Mouse (Mus musculus) lung, adult 2 months (tissue): Measurements from ENCODE around the gene Specc1l. TPM values are rescaled to one million over a fixed set of nuclear protein-coding genes. Genes with fewer than 3 reads are reported as not detected.
A peak's percentile ranks its signal among the peaks of the same experiment; 100 is the strongest.

Experiments used
- DNase-seq: peaks from one replicate; pipeline ENCODE4 v3.0.0; 2022
- H3K4me1 ChIP-seq: fragments of 200-500 bp; 2 replicates; pipeline ENCODE4 v1.6.1; 2011; ENCODE audit warnings: low read length; ENCODE audit not compliant: control insufficient read depth, insufficient read depth
- H3K4me3 ChIP-seq: fragments of 200-500 bp; replicated peaks from 2 replicates; pipeline ENCODE3; 2011; ENCODE audit warnings: low read depth, mild to moderate bottlenecking, control low read depth, low read length; ENCODE audit errors: extremely low read depth
- CTCF ChIP-seq: fragments of 200-500 bp; IDR thresholded peaks from 2 replicates; pipeline ENCODE4 v1.5.1; 2011; ENCODE audit warnings: mild to moderate bottlenecking, low read length, control low read depth; ENCODE audit not compliant: insufficient read depth
- POLR2A ChIP-seq: fragments of 200-500 bp; IDR thresholded peaks from 2 replicates; pipeline ENCODE4 v1.6.1; 2011; ENCODE audit warnings: low read depth, mild to moderate bottlenecking, control low read depth, low read length, borderline replicate concordance; ENCODE audit errors: extremely low read depth
- WGBS: fragments of 180-500 bp; shearing (Covaris S2); methylation state at CpG from one replicate; pipeline ENCODE4 v1.1.7; 2018; 5-methylcytosine and 5-hydroxymethylcytosine counted together
- polyA plus RNA-seq: library from polyadenylated mRNA; depleted of rRNA; stranded (reverse); fragments of >200 nt; gene quantifications from 2 replicates; pipeline ENCODE4 v1.2.3, GENCODE M21; 2012

The Specc1l gene
- polyA plus RNA-seq, 1 experiment, result 73.3 TPM

GRCm38 (mm10) chr10:75304049-75304405 is 92.2 kb downstream of the Specc1l start:
- TF ChIP-seq POLR2A, result no peak
- no peak for TF ChIP-seq CTCF
- Histone ChIP-seq H3K4me3 (no peak overlapping the region), H3K4me1 (peaks cover 5% of the 10 kb centered on the region; the same call in 1 of the 2 replicates)
- WGBS, result 73% methylated on average over 5 of the region's 5 CpGs
- no peak for DNase-seq

GRCm38 (mm10) chr10:75304413-75304812 is 92.5 kb downstream of the Specc1l start:
- Histone ChIP-seq H3K4me1 (peaks cover 5% of the 10 kb centered on the region; the same call in 1 of the 2 replicates), H3K4me3 (no peak overlapping the region)
- no peak for TF ChIP-seq POLR2A
- no peak for TF ChIP-seq CTCF
- WGBS, result 51% methylated on average over 6 of the region's 6 CpGs
- no peak for DNase-seq

- no peak for TF ChIP-seq CTCF
- TF ChIP-seq POLR2A, result no peak
- peaks cover 5% of the 10 kb centered on the region; the same call in 1 of the 2 replicates for H3K4me1 ChIP-seq
- 92% methylated on average over 7 of the region's 7 CpGs for WGBS
- DNase-seq, result no peak
- H3K4me3 ChIP-seq, result no peak overlapping the region
Measured at GRCm38 (mm10) chr10:75307130-75307529, 95.3 kb downstream of the Specc1l start.

- Histone ChIP-seq H3K4me1 (no peaks in the 10 kb centered on the region; the same call in 1 of the 2 replicates), H3K4me3 (no peak overlapping the region)
- no peak for DNase-seq
- TF ChIP-seq POLR2A, result no peak
- TF ChIP-seq CTCF, result no peak
- 72% methylated on average over 7 of the region's 7 CpGs for WGBS
Measured at GRCm38 (mm10) chr10:75312361-75312760, 100.5 kb downstream of the Specc1l start.

GRCm38 (mm10) chr10:75314190-75314980 is 102.5 kb downstream of the Specc1l start:
- no peak for DNase-seq
- TF ChIP-seq POLR2A (no peak), CTCF (no peak)
- H3K4me1 ChIP-seq, result peaks cover 8% of the 10 kb centered on the region
- WGBS, result 43% methylated on average over 6 of the region's 6 CpGs
- no peak overlapping the region for H3K4me3 ChIP-seq

- WGBS, result 62% methylated on average over 8 of the region's 8 CpGs
- no peak for DNase-seq
- Histone ChIP-seq H3K4me3 (no peak overlapping the region), H3K4me1 (peaks cover 8% of the 10 kb centered on the region)
- TF ChIP-seq CTCF, result no peak
- TF ChIP-seq POLR2A, result no peak
Measured at GRCm38 (mm10) chr10:75315756-75316155, 103.9 kb downstream of the Specc1l start.

DNA sequence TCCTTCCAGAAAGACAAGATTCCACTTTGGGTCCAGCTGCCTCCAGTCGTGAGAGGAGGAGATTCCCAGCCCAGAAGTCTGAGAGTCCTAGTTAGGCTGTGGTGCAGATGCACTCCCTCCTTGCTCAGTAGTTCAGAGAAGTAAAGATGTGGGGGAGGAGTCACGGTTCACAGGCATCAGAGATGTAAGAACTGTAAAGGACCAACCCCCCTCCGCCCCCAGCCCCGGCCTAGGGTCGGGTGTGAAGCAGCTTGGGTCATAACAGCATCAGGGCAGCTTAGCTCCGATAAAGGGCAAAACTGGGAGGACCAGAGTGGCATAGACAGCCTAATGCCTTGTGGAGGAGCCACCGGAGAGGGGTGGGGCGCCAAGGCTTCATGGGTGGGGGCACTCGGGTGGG is 104.6 kb downstream of the Specc1l start:
- TF ChIP-seq POLR2A (no peak), CTCF (no peak)
- 8% methylated on average over 9 of the region's 9 CpGs for WGBS
- Histone ChIP-seq H3K4me3 (no peak overlapping the region), H3K4me1 (peaks cover 8% of the 10 kb centered on the region)
- DNase-seq, result no peak

DNA sequence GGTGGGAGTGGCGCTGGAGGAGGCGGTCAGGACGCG is 104.8 kb downstream of the Specc1l start, which contains the start of gene Adora2a:
TSS of gene Adora2a (plus strand) at position 6 of the 36 bp plus-strand sequence.
- TF ChIP-seq POLR2A (no peak), CTCF (no peak)
- WGBS, result 0% methylated on average over 4 of the region's 4 CpGs
- Histone ChIP-seq H3K4me1 (peaks cover 8% of the 10 kb centered on the region), H3K4me3 (peak within 1 kb of the TSS; percentile 71)
- no peak for DNase-seq

DNA sequence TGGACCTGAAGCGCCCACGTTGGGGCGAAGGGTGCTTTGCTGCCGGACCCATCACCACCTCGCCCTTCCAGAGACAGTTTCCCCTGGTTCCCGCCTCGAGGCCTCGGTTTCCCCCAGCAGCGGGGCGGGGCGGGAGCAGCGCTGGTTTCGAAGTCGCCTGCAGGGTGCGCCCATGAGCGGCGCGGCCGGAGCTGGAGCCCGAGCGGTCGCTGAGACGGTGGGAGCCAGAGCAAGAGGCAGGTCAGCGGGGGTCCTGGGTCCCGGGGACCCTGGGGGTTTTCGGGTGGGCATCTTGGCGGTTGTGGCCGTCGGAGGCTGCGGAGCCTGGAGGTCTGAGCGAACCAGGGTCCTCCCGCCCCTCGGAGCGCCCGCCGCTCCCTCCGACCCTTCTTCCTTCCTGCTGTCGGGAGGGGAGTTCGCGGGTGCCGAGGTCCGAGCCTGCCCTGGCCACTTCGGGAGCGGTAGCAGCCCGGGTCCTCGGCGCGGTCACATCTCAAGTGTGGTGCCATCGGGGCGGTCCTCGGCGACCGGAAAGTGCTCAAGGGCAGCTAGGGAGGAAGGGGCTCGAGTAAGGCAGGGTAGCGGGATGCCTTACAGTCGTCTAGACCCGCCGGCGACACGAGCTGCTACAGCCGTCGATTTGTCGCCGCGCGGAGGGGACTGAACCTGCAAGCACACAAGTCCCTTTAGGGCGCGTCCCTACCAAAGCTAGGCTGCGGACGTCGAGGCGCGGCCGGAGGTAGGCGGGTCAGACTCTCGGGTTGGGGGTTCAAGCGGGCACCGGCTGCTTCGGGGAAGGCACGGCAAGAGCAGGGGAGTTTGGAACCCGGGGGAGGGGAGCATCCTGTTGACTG is 105.3 kb downstream of the Specc1l start:
- under 1% methylated on average over 81 of the region's 81 CpGs for WGBS
- Histone ChIP-seq H3K4me1 (peaks cover 8% of the 10 kb centered on the region), H3K4me3 (peak overlapping the region; percentile 71)
- DNase-seq, result peak; percentile 70
- TF ChIP-seq CTCF (peak; percentile 36; the same call in 1 of the 2 replicates), POLR2A (no peak)

DNA sequence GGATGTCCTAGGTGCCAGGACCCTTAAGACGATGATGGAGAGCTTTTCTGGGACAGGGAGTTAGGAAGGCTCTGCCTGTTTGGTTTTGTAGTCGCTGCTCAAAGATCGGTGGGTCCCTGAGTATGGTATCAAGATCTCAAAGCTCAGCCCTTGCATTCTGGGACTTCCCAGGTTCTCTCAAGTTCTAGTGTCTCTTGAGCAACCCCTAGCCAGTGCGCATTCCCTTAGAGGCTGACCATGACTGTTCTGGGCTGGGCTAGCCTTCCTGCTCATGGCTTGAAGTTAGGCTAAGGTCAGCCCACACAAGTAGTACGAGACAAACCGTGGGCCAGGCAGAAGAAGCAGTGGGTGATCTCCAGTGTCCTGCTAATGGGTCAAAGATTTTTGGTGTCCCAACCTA is 106.3 kb downstream of the Specc1l start:
- Histone ChIP-seq H3K4me1 (peaks cover 8% of the 10 kb centered on the region), H3K4me3 (peak overlapping the region; percentile 71)
- DNase-seq, result no peak
- TF ChIP-seq CTCF, result no peak
- no peak for TF ChIP-seq POLR2A
- 59% methylated on average over 6 of the region's 6 CpGs for WGBS

DNA sequence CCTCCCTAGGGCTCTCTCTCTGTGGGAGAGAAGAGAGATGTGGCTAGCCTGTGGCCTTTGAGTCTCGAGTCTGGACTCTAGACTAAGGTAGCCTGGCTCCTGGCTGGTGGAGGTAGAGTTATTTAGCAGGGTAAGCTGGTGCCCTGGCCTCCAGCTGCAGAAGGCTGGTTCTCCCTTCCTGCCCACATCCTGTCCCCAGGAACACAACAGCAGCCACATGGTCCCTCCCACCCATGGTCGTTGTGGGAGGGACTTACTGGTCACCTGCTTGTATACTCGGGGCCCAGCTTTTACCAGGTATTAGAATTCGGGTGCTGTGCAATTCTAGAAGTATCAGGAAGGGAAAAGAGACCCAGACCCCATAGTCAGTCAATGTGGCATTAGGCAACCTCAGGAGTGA is 108.4 kb downstream of the Specc1l start:
- DNase-seq, result no peak

More for the DNA sequence above, 108.4 kb downstream of the Specc1l start:
- Histone ChIP-seq H3K4me3 (no peak overlapping the region), H3K4me1 (peaks cover 8% of the 10 kb centered on the region)
- no peak for TF ChIP-seq POLR2A
- TF ChIP-seq CTCF, result no peak
- WGBS, result 44% methylated on average over 4 of the region's 4 CpGs
